Mouse (Mus musculus): Measurements from ENCODE around the gene Nudt21. TPM values are rescaled to one million over a fixed set of nuclear protein-coding genes. Genes with fewer than 3 reads are reported as not detected.

The Nudt21 gene
- 33.2 and 80.1 TPM in 2 replicates for total RNA-seq (2015; ENCODE audit: low replicate concordance)
- total RNA-seq (2017; ENCODE audit: low replicate concordance) = 38.6 and 88.1 TPM in 2 replicates

GRCm38 (mm10) chr8:94036944-94037524 lies at the start of gene Nudt21, which contains the start of gene Ogfod1:
TSS of gene Nudt21 (minus strand) at chr8:94037031.
TSS of gene Ogfod1 (plus strand) at chr8:94037198.
- ATAC-seq (replicated peaks; ENCODE audit: low FRiP score, poor library complexity, severe bottlenecking) = peak; percentile 95

GRCm38 (mm10) chr8:94076461-94077192 lies 39.8 kb upstream of the Nudt21 start:
- ATAC-seq (replicated peaks; ENCODE audit: low FRiP score, poor library complexity, severe bottlenecking) = no peak

GRCm38 (mm10) chr8:94068793-94069192 lies 32.0 kb upstream of the Nudt21 start:
- ATAC-seq (replicated peaks; ENCODE audit: low FRiP score, poor library complexity, severe bottlenecking) = no peak

- ATAC-seq (replicated peaks; ENCODE audit: low FRiP score, poor library complexity, severe bottlenecking) = no peak
Measured at GRCm38 (mm10) chr8:94066121-94066863, 29.5 kb upstream of the Nudt21 start.

GRCm38 (mm10) chr8:94057157-94057854 lies 20.5 kb upstream of the Nudt21 start:
- ATAC-seq (replicated peaks; ENCODE audit: low FRiP score, poor library complexity, severe bottlenecking) = peak; percentile 83

GRCm38 (mm10) chr8:94052696-94053095 lies 15.9 kb upstream of the Nudt21 start:
- ATAC-seq (replicated peaks; ENCODE audit: low FRiP score, poor library complexity, severe bottlenecking) = no peak

GRCm38 (mm10) chr8:94047845-94048244 lies 11.0 kb upstream of the Nudt21 start:
- ATAC-seq (replicated peaks; ENCODE audit: low FRiP score, poor library complexity, severe bottlenecking) = no peak

GRCm38 (mm10) chr8:94037806-94038205 lies 975 bp upstream of the Nudt21 start:
- no peak for ATAC-seq (replicated peaks; ENCODE audit: low FRiP score, poor library complexity, severe bottlenecking)

GRCm38 (mm10) chr8:94036541-94036940 lies 290 bp downstream of the Nudt21 start:
- peak; percentile 67 for ATAC-seq (replicated peaks; ENCODE audit: low FRiP score, poor library complexity, severe bottlenecking)

- no peak for ATAC-seq (replicated peaks; ENCODE audit: low FRiP score, poor library complexity, severe bottlenecking)
Measured at GRCm38 (mm10) chr8:94035200-94035599, 1.6 kb downstream of the Nudt21 start.

GRCm38 (mm10) chr8:94033601-94034000 lies 3.2 kb downstream of the Nudt21 start:
- ATAC-seq (replicated peaks; ENCODE audit: low FRiP score, poor library complexity, severe bottlenecking) = no peak

GRCm38 (mm10) chr8:94029701-94030100 lies 7.1 kb downstream of the Nudt21 start:
- ATAC-seq (replicated peaks; ENCODE audit: low FRiP score, poor library complexity, severe bottlenecking) = no peak

- ATAC-seq (replicated peaks; ENCODE audit: low FRiP score, poor library complexity, severe bottlenecking) = no peak
Measured at GRCm38 (mm10) chr8:94023916-94024315, 12.9 kb downstream of the Nudt21 start.

- no peak for ATAC-seq (replicated peaks; ENCODE audit: low FRiP score, poor library complexity, severe bottlenecking)
Measured at GRCm38 (mm10) chr8:94013026-94013612, 23.7 kb downstream of the Nudt21 start.

GRCm38 (mm10) chr8:94012013-94012951 lies 24.5 kb downstream of the Nudt21 start, which contains the start of gene Amfr:
TSS of gene Amfr (minus strand) at chr8:94012842.
- ATAC-seq (replicated peaks; ENCODE audit: low FRiP score, poor library complexity, severe bottlenecking) = peak; percentile 86

- peak; percentile 62 for ATAC-seq (replicated peaks; ENCODE audit: low FRiP score, poor library complexity, severe bottlenecking)
Measured at GRCm38 (mm10) chr8:94011076-94012012, 25.5 kb downstream of the Nudt21 start.

GRCm38 (mm10) chr8:94010101-94010705 lies 26.6 kb downstream of the Nudt21 start:
- ATAC-seq (replicated peaks; ENCODE audit: low FRiP score, poor library complexity, severe bottlenecking) = no peak

Measured in erythroid progenitor cell, adult 5-6 weeks (primary cell).